Mouse (Mus musculus) spleen, adult 2 months (tissue): ENCODE measurements around the gene Clec16a.

Experiments used
- CTCF ChIP-seq: fragments of 200-500 bp; IDR thresholded peaks from 2 replicates; pipeline ENCODE4 v1.5.1; 2011; ENCODE audit warnings: mild to moderate bottlenecking, inconsistent platforms; ENCODE audit not compliant: insufficient read depth, insufficient read length, insufficient replicate concordance; ENCODE audit errors: extremely low read depth
- POLR2A ChIP-seq: fragments of 200-500 bp; IDR thresholded peaks from 2 replicates; pipeline ENCODE4 v1.6.1; 2011; ENCODE audit warnings: low read depth, low read length, inconsistent platforms

GRCm38 (mm10) chr16:10723816-10724647 lies 178.9 kb downstream of the Clec16a start:
- TF ChIP-seq POLR2A (no peak), CTCF (no peak)
